Mouse (Mus musculus): ENCODE data around the gene Btbd9. TPM values are rescaled to one million over a fixed set of nuclear protein-coding genes. Genes with fewer than 3 reads are reported as not detected.
"Not testable (repeated sequence)": the region's sequence is repeated elsewhere in the genome, so short reads cannot be mapped to it uniquely, and the experiment has no call there.

Gene Btbd9
- polyA plus RNA-seq, 1 experiment from 2014 or later = 76.1 TPM

DNA sequence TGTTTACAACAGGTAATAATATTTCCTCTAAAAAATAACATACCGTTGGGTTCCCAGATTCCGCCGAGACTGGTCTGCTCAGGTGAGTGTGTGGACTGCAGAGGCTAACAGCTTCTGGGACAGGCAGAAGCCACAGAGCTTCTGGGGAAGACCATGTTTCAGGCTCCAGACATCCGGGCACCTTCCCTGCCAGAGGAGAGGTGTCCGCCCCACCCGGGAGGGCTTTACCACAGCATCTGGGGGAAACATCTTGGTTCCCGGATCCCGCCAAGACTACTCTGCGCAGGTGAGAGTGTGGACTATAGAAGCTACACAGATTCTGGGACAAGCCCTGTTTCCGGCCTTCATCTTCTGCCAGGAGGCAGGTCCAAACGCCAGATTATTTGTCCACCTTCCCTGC is 76.7 kb downstream of the Btbd9 start:
- H3K9ac ChIP-seq; H3K9me3 ChIP-seq; H3K27me3 ChIP-seq; H3K27ac ChIP-seq; H3K4me2 ChIP-seq (replicated peaks); ATAC-seq (ENCODE audit: low FRiP score, low read depth); H3K4me3 ChIP-seq: not testable (repeated sequence)
- peaks cover 10% of the 10 kb centered on the region; the same call in 1 of the 2 replicates for H3K36me3 ChIP-seq
- WGBS = 95% methylated on average over 11 of the region's 11 CpGs
- H3K4me1 ChIP-seq = peaks cover 12% of the 10 kb centered on the region

DNA sequence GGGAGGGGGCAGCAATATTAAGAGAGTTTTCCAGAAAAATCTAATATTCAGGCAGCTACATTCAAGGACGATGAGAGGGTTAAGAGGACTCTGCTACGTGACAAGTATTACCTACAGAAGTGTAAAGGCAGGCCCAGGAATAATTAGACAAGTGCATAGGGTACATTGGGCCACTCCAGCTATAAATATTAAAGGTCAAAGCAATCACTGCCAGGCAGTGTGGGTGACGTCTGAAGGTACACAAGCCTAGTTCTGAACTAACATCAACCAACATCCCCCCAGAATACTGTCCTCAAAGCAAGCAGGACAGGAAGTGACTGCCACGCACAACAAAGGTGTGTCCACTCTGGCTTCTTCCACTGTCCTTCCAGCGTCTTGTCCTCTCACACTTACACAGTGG is 77.5 kb downstream of the Btbd9 start:
- Histone ChIP-seq H3K9ac (no peak overlapping the region), H3K27me3 (no peaks in the 10 kb centered on the region), H3K4me2 (replicated peaks) (no peak overlapping the region), H3K4me1 (peaks cover 12% of the 10 kb centered on the region), H3K27ac (no peak overlapping the region), H3K9me3 (0 out of 2 replicates have a peak, but pooled peaks cover 6% of the 10 kb centered on the region), H3K4me3 (no peak overlapping the region), H3K36me3 (0 out of 2 replicates have a peak, but pooled peaks cover 9% of the 10 kb centered on the region)
- no peak for ATAC-seq (ENCODE audit: low FRiP score, low read depth)
- WGBS = 74% methylated on average over 5 of the region's 5 CpGs

DNA sequence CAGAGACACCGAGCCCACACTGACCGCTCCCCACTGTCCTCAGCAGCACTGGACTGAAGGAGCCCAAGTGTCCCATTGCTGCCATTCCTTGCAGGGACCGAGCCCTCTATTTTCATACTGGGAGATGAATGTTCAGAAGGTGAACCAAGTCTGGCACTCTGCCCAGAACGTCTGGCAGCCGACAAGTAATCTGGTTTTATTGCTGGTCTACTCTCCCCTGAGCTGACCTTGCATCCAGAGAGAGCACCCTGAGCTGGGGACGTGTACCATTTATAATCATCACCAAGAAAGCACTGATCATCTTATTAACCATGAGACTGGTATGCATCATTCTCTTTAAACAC is 77.9 kb downstream of the Btbd9 start:
- Histone ChIP-seq H3K36me3 (0 out of 2 replicates have a peak, but pooled peaks cover 9% of the 10 kb centered on the region), H3K9ac (no peak overlapping the region), H3K27ac (no peak overlapping the region), H3K27me3 (no peaks in the 10 kb centered on the region), H3K9me3 (0 out of 2 replicates have a peak, but pooled peaks cover 6% of the 10 kb centered on the region), H3K4me1 (peaks cover 12% of the 10 kb centered on the region), H3K4me3 (no peak overlapping the region), H3K4me2 (replicated peaks) (no peak overlapping the region)
- no peak for ATAC-seq (ENCODE audit: low FRiP score, low read depth)
- 34% methylated on average over 6 of the region's 6 CpGs for WGBS

DNA sequence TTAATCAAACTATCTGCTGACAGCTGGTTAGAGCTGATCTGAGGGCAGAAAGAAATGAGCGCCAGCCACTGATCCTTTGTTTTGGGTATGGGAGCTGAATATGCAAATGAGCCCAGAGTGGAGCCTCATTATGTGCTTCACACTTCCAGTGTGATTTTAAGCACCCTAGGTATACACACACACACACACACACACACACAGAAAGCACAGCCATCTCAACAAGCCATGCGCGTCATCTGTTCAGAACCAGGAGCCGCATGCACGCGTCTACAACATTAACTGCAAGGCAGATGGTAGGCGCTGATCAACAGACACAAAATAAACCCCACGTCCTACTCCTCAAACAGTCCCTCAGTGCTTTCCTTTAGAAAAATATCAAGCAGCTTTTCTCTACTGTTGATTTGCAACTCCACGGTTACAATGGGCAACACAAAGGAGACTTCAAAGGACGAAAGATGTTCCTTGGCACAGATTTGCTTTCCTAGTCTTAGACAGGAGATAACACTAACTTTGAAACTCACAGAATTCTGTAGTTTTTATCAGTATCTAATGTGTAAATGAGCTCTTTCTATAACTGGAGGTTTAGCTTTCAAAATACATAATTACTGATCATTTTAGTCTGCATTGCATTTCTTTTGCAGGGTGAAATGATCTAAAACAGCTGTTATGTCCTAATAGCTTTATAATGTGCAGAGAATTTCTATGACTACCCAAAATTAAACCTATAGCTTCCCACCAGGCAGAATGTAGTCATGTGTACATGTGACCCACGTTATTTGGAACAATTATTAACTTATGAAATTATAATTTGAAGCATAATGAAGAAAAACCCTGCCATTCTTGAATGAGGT is 78.5 kb downstream of the Btbd9 start:
- no peak for ATAC-seq (ENCODE audit: low FRiP score, low read depth)
- no peak overlapping the region for H3K9ac ChIP-seq
- no peak overlapping the region for H3K4me3 ChIP-seq
- no peak overlapping the region for H3K4me2 ChIP-seq (replicated peaks)
- 0 out of 2 replicates have a peak, but pooled peaks cover 9% of the 10 kb centered on the region for H3K36me3 ChIP-seq
- no peak overlapping the region for H3K27ac ChIP-seq
- 0 out of 2 replicates have a peak, but pooled peaks cover 6% of the 10 kb centered on the region for H3K9me3 ChIP-seq
- no peaks in the 10 kb centered on the region for H3K27me3 ChIP-seq
- H3K4me1 ChIP-seq = peaks cover 12% of the 10 kb centered on the region
- WGBS = 63% methylated on average over 11 of the region's 11 CpGs

DNA sequence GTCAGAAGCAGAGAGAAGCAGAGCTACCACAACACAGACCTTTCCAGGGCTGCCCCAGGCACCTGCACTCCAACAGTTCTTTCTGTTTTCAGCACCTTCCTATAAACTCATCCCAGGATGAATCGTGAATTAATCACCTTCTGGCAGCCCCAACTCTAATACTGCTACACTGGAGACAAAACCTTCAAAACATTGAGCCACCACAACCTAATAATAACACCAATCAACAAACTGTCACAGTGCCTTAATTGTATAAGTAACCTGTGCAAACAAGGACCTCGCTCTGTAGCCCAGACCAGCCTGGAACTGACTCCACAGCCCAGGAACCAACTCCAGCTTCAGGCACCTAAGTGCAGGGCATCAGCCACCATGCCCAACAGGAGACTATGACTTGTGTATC is 80.7 kb downstream of the Btbd9 start:
- no peak overlapping the region for H3K9ac ChIP-seq
- H3K4me3 ChIP-seq = no peak overlapping the region
- no peak overlapping the region for H3K4me2 ChIP-seq (replicated peaks)
- no peak overlapping the region for H3K27ac ChIP-seq
- ATAC-seq (ENCODE audit: low FRiP score, low read depth) = no peak
- H3K9me3 ChIP-seq = 0 out of 2 replicates have a peak, but pooled peaks cover 6% of the 10 kb centered on the region
- H3K36me3 ChIP-seq = peaks cover 21% of the 10 kb centered on the region; the same call in 1 of the 2 replicates
- 93% methylated on average over 2 of the region's 2 CpGs for WGBS
- H3K4me1 ChIP-seq = peaks cover 12% of the 10 kb centered on the region
- no peaks in the 10 kb centered on the region for H3K27me3 ChIP-seq

DNA sequence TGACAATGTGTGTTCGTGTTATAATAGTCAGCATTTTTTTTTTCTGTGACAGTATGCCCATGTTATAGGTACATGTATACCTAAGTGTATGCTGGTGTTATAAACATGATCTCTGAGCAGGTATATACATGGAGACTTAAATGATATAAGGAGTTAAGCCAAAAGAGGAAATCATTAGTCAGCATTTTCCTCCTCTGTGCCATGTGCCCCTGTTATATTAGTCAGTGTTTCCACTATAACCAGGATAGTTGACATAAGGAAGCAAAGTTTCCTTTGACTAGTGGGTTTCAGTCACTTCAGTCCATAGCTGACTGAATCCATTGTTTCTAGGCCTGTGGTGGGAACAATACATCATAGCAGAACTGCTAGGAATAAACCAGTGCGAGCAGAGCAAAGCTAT is 81.1 kb downstream of the Btbd9 start:
- no peak for ATAC-seq (ENCODE audit: low FRiP score, low read depth)

DNA sequence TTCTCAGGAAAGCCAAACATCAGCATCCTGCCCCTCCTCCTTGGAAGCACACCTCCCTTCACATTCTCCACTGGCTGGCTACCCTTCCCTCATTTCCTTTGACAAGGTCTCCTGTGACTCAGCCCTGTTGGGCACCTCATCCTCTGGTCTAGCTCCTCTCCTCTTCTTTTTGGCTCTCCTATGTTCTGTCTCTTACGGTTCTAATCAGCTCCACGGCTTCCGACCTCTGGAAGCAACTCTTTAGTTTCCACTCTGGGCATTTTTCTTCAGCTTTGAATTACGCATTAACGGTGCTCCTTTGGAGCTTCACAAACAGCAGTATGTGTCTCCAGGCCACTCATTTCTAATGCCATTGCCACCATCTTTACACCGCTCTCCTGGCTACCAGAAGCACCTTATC is 82.8 kb downstream of the Btbd9 start:
- no peak overlapping the region for H3K27ac ChIP-seq
- no peak for ATAC-seq (ENCODE audit: low FRiP score, low read depth)
- H3K4me1 ChIP-seq = peaks cover 9% of the 10 kb centered on the region
- H3K4me2 ChIP-seq (replicated peaks) = no peak overlapping the region
- no peak overlapping the region for H3K4me3 ChIP-seq
- no peak overlapping the region for H3K9ac ChIP-seq
- 93% methylated on average over 6 of the region's 6 CpGs for WGBS
- no peaks in the 10 kb centered on the region for H3K27me3 ChIP-seq
- H3K9me3 ChIP-seq = no peaks in the 10 kb centered on the region
- peaks cover 12% of the 10 kb centered on the region; the same call in 1 of the 2 replicates for H3K36me3 ChIP-seq

More for the DNA sequence above, 81.1 kb downstream of the Btbd9 start:
- Histone ChIP-seq H3K27ac (no peak overlapping the region), H3K27me3 (no peaks in the 10 kb centered on the region), H3K4me3 (no peak overlapping the region), H3K4me1 (peaks cover 12% of the 10 kb centered on the region), H3K4me2 (replicated peaks) (no peak overlapping the region), H3K9me3 (0 out of 2 replicates have a peak, but pooled peaks cover 6% of the 10 kb centered on the region), H3K36me3 (peaks cover 21% of the 10 kb centered on the region; the same call in 1 of the 2 replicates), H3K9ac (no peak overlapping the region)
- 86% methylated on average over 2 of the region's 2 CpGs for WGBS

DNA sequence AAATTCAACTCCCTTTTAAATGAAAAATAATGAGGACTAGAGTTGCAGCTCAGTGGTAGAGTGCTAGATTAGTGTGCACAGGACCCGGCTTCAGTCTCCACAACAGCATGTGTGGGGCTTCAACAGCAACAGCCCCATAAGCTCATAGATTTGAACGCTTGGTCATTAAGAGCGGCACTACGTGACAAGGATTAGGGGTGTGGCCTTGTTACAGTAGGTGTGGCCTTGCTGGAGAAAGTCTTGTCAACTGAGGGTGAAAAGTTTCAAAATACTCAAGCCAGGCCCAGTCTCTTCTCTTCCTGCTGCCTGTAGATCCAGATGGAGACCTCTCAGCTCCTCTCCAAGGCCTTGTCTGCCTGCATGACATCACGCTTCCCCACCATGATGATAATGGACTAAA is 84.1 kb downstream of the Btbd9 start:
- H3K4me3 ChIP-seq = no peak overlapping the region

DNA sequence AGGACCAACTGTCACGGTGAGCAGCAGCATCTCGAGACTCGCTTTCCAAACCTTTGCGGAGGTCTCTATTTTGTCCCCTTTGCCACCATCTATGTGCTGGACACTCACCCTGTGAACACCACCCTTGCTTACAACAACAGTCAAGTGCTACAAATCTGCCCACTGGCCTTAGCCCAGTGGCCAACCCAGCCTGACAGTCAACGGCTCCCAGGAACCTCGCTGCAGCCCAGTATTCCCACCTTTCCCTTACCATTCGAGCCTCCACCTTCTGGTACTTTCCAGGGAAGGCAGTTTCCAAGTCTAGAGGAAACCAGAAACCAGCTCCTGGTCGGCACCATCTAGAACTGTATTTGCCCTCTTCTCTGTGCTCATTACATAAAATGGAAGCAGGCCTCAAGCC is 84.7 kb downstream of the Btbd9 start:
- no peak overlapping the region for H3K4me3 ChIP-seq
- WGBS = 95% methylated on average over 8 of the region's 8 CpGs
- H3K4me2 ChIP-seq (replicated peaks) = no peak overlapping the region
- no peak for ATAC-seq (ENCODE audit: low FRiP score, low read depth)
- H3K27ac ChIP-seq = no peak overlapping the region
- H3K4me1 ChIP-seq = no peaks in the 10 kb centered on the region
- no peak overlapping the region for H3K9ac ChIP-seq
- H3K36me3 ChIP-seq = peaks cover 12% of the 10 kb centered on the region; the same call in 1 of the 2 replicates
- H3K9me3 ChIP-seq = no peaks in the 10 kb centered on the region
- H3K27me3 ChIP-seq = no peaks in the 10 kb centered on the region

More for the DNA sequence above, 84.1 kb downstream of the Btbd9 start:
- WGBS = 95% methylated on average over 5 of the region's 5 CpGs
- H3K4me2 ChIP-seq (replicated peaks) = no peak overlapping the region
- H3K27ac ChIP-seq = no peak overlapping the region
- H3K4me1 ChIP-seq = no peaks in the 10 kb centered on the region
- peaks cover 12% of the 10 kb centered on the region; the same call in 1 of the 2 replicates for H3K36me3 ChIP-seq
- H3K9ac ChIP-seq = no peak overlapping the region
- no peaks in the 10 kb centered on the region for H3K9me3 ChIP-seq
- no peak for ATAC-seq (ENCODE audit: low FRiP score, low read depth)
- H3K27me3 ChIP-seq = no peaks in the 10 kb centered on the region

DNA sequence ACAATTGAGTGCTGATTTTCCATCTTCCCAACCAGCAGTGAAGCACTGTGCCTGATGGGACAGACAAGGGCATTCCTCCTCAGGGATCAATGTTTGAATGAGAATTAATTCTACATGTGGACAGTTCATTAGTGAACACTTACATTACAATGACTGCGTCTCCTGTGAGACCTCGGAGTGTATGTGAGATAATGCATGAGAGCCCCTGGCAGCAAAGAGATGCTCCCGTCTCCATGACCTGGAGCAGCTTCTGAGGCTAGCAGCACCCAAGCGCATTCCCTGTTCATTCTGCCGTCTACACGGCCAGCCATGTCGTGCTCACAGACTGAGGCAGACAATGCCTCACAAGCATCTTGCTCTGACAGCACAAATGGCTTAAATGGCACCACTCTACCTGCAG is 85.7 kb downstream of the Btbd9 start:
- Histone ChIP-seq H3K27ac (no peak overlapping the region), H3K27me3 (no peaks in the 10 kb centered on the region), H3K9ac (no peak overlapping the region), H3K4me1 (no peaks in the 10 kb centered on the region), H3K4me3 (no peak overlapping the region), H3K36me3 (peaks cover 12% of the 10 kb centered on the region; the same call in 1 of the 2 replicates), H3K9me3 (no peaks in the 10 kb centered on the region), H3K4me2 (replicated peaks) (no peak overlapping the region)
- WGBS = 92% methylated on average over 7 of the region's 7 CpGs
- no peak for ATAC-seq (ENCODE audit: low FRiP score, low read depth)

DNA sequence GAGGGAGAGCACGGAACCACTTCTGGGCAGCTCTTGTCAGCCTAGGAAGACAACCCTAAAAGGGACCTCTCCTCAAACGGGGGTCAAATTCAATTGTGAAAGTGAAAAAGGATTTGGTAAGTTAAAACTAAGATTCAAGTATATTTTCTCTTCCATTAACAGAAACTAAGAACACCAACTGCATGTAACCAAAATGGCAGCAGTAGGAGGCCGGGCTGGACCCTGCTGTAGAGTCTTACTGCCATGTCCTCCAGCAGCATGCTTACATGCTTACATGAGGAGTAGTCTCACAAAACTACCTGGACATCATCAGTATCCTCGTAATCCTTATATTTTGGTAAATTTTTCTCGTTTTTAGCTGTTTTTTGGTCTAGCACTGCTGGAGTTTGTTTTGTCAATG is 86.2 kb downstream of the Btbd9 start:
- ATAC-seq (ENCODE audit: low FRiP score, low read depth) = no peak

DNA sequence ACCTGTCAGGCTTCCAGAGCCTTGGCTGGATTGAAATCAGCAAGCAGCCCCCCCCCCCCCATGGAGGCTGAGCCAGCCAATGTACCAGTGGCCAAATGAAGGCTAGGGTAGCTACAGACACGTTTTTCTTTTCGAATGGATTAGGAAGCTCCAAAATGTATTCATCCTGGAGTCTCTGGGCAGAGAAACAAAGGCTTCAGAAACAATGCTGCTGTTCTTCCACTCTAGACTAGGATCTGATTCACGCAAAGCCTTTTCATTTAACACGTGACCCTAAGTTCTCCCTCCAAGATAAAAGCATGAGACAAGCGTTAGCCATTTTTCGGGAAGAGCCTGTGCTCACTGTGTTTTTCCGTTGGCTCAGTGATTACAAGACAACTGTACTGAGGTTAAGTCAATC is 86.7 kb downstream of the Btbd9 start:
- no peaks in the 10 kb centered on the region for H3K9me3 ChIP-seq
- no peak overlapping the region for H3K4me3 ChIP-seq
- peaks cover 12% of the 10 kb centered on the region; the same call in 1 of the 2 replicates for H3K36me3 ChIP-seq
- no peak for ATAC-seq (ENCODE audit: low FRiP score, low read depth)
- no peaks in the 10 kb centered on the region for H3K4me1 ChIP-seq
- H3K9ac ChIP-seq = no peak overlapping the region
- H3K27me3 ChIP-seq = no peaks in the 10 kb centered on the region
- no peak overlapping the region for H3K27ac ChIP-seq
- 86% methylated on average over 7 of the region's 7 CpGs for WGBS
- H3K4me2 ChIP-seq (replicated peaks) = no peak overlapping the region

More for the DNA sequence above, 86.2 kb downstream of the Btbd9 start:
- no peaks in the 10 kb centered on the region for H3K27me3 ChIP-seq
- no peak overlapping the region for H3K4me3 ChIP-seq
- H3K27ac ChIP-seq = no peak overlapping the region
- H3K9ac ChIP-seq = no peak overlapping the region
- H3K36me3 ChIP-seq = peaks cover 12% of the 10 kb centered on the region; the same call in 1 of the 2 replicates
- H3K4me2 ChIP-seq (replicated peaks) = no peak overlapping the region
- no peaks in the 10 kb centered on the region for H3K4me1 ChIP-seq
- H3K9me3 ChIP-seq = no peaks in the 10 kb centered on the region
- WGBS = 84% methylated on average over 5 of the region's 5 CpGs

Measured in limb, embryonic 13.5 days (tissue).